Mouse (Mus musculus) midbrain, embryonic 14.5 days (tissue): ENCODE measurements around the gene Plppr1. TPM values are rescaled to one million over a fixed set of nuclear protein-coding genes. Genes with fewer than 3 reads are reported as not detected.
"Not testable (repeated sequence)": the region's sequence is repeated elsewhere in the genome, so short reads cannot be mapped to it uniquely, and the experiment has no call there.

Source experiments
- ATAC-seq: fragments of 200-750 bp; cut with Nextera tagmentation; 2 replicates; pipeline ENCODE4 v1.8.0; 2017; ENCODE audit warnings: moderate number of reproducible peaks, moderate library complexity; ENCODE audit not compliant: low FRiP score, low TSS enrichment
- DNase-seq: peaks from one replicate; pipeline ENCODE4 v3.0.0-alpha.2; 2015
- H3K27ac ChIP-seq: fragments of 300-500 bp; sonication (generic); replicated peaks from 2 replicates; pipeline ENCODE4 v1.5.1; 2014; ENCODE audit warnings: mild to moderate bottlenecking, low read depth, low read length, moderate library complexity
- H3K27me3 ChIP-seq: fragments of 300-500 bp; sonication (generic); 2 replicates; pipeline ENCODE4 v1.6.1; 2014; ENCODE audit warnings: low read length, control low read depth, mixed read lengths; ENCODE audit not compliant: control insufficient read depth, insufficient read depth
- H3K36me3 ChIP-seq: fragments of 300-500 bp; sonication (generic); 2 replicates; pipeline ENCODE4 v1.6.1; 2014; ENCODE audit warnings: low read length, control low read depth; ENCODE audit not compliant: control insufficient read depth, insufficient read depth
- H3K4me1 ChIP-seq: fragments of 300-500 bp; sonication (generic); 2 replicates; pipeline ENCODE4 v1.6.1; 2014; ENCODE audit warnings: mild to moderate bottlenecking, antibody characterized with exemption, low read length, control low read depth; ENCODE audit not compliant: control insufficient read depth, insufficient read depth
- H3K4me2 ChIP-seq: fragments of 300-500 bp; sonication (generic); 2 replicates; pipeline ENCODE4 v1.6.1; 2014; ENCODE audit warnings: mild to moderate bottlenecking, low read length, moderate library complexity
- H3K4me3 ChIP-seq: fragments of 300-500 bp; sonication (generic); replicated peaks from 2 replicates; pipeline ENCODE4 v1.5.1; 2014; ENCODE audit warnings: low read depth, low read length
- H3K9ac ChIP-seq: fragments of 300-500 bp; sonication (generic); replicated peaks from 2 replicates; pipeline ENCODE4 v1.6.1; 2014; ENCODE audit warnings: mild to moderate bottlenecking, low read length, moderate library complexity
- H3K9me3 ChIP-seq: fragments of 300-500 bp; sonication (generic); 2 replicates; pipeline ENCODE4 v1.6.1; 2016; ENCODE audit warnings: low read length, control low read depth, mixed read lengths; ENCODE audit not compliant: control insufficient read depth
- WGBS: fragments of 180-500 bp; shearing (Covaris S2); extraction: QIAGEN DNeasy Blood & Tissue Kit; methylation state at CpG from one replicate; pipeline ENCODE4 v1.1.7; 2014; 5-methylcytosine and 5-hydroxymethylcytosine counted together
- polyA plus RNA-seq: library from polyadenylated mRNA; unstranded; fragments of >200 nt; fragmentation: Nextera tagmentation; extraction: Ambion mirVana; gene quantifications from 2 replicates; pipeline ENCODE4 v1.2.1, GENCODE M21; 2014

Plppr1 gene
- polyA plus RNA-seq, 1 experiment from 2014 or later: 60.8 TPM

GRCm38 (mm10) chr4:49278515-49278914, 219.4 kb downstream of the Plppr1 start:
- ATAC-seq (peak; percentile 60; the same call in 1 of the 2 replicates), DNase-seq (no peak)
- Histone ChIP-seq H3K4me1 (no peaks in the 10 kb centered on the region), H3K9me3 (no peaks in the 10 kb centered on the region), H3K4me2 (no peak overlapping the region), H3K9ac (no peak overlapping the region), H3K27ac (no peak overlapping the region), H3K36me3 (no peaks in the 10 kb centered on the region), H3K27me3 (no peaks in the 10 kb centered on the region), H3K4me3 (no peak overlapping the region)
- 87% methylated on average over 5 of the region's 5 CpGs for WGBS

- Histone ChIP-seq H3K9me3 (no peaks in the 10 kb centered on the region), H3K36me3 (no peaks in the 10 kb centered on the region), H3K4me1 (peaks cover 10% of the 10 kb centered on the region; the same call in 1 of the 2 replicates), H3K4me3 (no peak overlapping the region), H3K27ac (0 out of 2 replicates have a peak overlapping the region, but pooled peaks have one; percentile 53), H3K27me3 (no peaks in the 10 kb centered on the region), H3K4me2 (no peak overlapping the region), H3K9ac (no peak overlapping the region)
- ATAC-seq (no peak), DNase-seq (peak; percentile 17)
- WGBS: 65% methylated on average over 13 of the region's 15 CpGs
Measured at GRCm38 (mm10) chr4:49284692-49285291, 225.7 kb downstream of the Plppr1 start.

- H3K4me3 ChIP-seq: no peak overlapping the region
- peaks cover 10% of the 10 kb centered on the region; the same call in 1 of the 2 replicates for H3K4me1 ChIP-seq
- 0 out of 2 replicates have a peak overlapping the region, but pooled peaks have one; percentile 21 for H3K4me2 ChIP-seq
- H3K9me3 ChIP-seq: no peaks in the 10 kb centered on the region
- H3K36me3 ChIP-seq: no peaks in the 10 kb centered on the region
- ATAC-seq (peak; percentile 57; the same call in 1 of the 2 replicates), DNase-seq (peak; percentile 57)
- 59% methylated on average over 15 of the region's 15 CpGs for WGBS
- peak overlapping the region; percentile 53 for H3K27ac ChIP-seq
- H3K9ac ChIP-seq: no peak overlapping the region
- H3K27me3 ChIP-seq: no peaks in the 10 kb centered on the region
Measured at GRCm38 (mm10) chr4:49285340-49286196, 226.5 kb downstream of the Plppr1 start.

- Histone ChIP-seq H3K9ac (no peak overlapping the region), H3K4me1 (peaks cover 10% of the 10 kb centered on the region; the same call in 1 of the 2 replicates), H3K9me3 (no peaks in the 10 kb centered on the region), H3K27ac (peak overlapping the region; percentile 53), H3K4me3 (no peak overlapping the region), H3K4me2 (no peak overlapping the region), H3K36me3 (no peaks in the 10 kb centered on the region), H3K27me3 (no peaks in the 10 kb centered on the region)
- no peak for ATAC-seq
- WGBS: 67% methylated on average over 4 of the region's 4 CpGs
- no peak for DNase-seq
Measured at GRCm38 (mm10) chr4:49286197-49286492, 227.1 kb downstream of the Plppr1 start.

GRCm38 (mm10) chr4:49296434-49296833, 237.4 kb downstream of the Plppr1 start:
- Histone ChIP-seq H3K27ac (no peak overlapping the region), H3K9me3 (no peaks in the 10 kb centered on the region), H3K27me3 (no peaks in the 10 kb centered on the region), H3K4me2 (no peak overlapping the region), H3K9ac (no peak overlapping the region), H3K4me1 (no peaks in the 10 kb centered on the region), H3K36me3 (no peaks in the 10 kb centered on the region), H3K4me3 (no peak overlapping the region)
- 66% methylated on average over 1 of the region's 1 CpGs for WGBS
- DNase-seq (no peak), ATAC-seq (no peak)

GRCm38 (mm10) chr4:49299576-49299975, 240.5 kb downstream of the Plppr1 start:
- WGBS: 57% methylated on average over 1 of the region's 1 CpGs
- peak; percentile 24 for DNase-seq

GRCm38 (mm10) chr4:49321903-49322635, 263.0 kb downstream of the Plppr1 start:
- H3K4me3 ChIP-seq: no peak overlapping the region
- H3K9me3 ChIP-seq: no peaks in the 10 kb centered on the region
- H3K4me1 ChIP-seq: no peaks in the 10 kb centered on the region
- H3K36me3 ChIP-seq: no peaks in the 10 kb centered on the region
- H3K27me3 ChIP-seq: no peaks in the 10 kb centered on the region
- no peak overlapping the region for H3K4me2 ChIP-seq
- WGBS: 54% methylated on average over 6 of the region's 6 CpGs
- no peak overlapping the region for H3K9ac ChIP-seq
- H3K27ac ChIP-seq: no peak overlapping the region
- DNase-seq: peak; percentile 81
- peak; percentile 67 for ATAC-seq

More at GRCm38 (mm10) chr4:49299576-49299975, 240.5 kb downstream of the Plppr1 start:
- Histone ChIP-seq H3K27ac (no peak overlapping the region), H3K27me3 (no peaks in the 10 kb centered on the region), H3K9ac (no peak overlapping the region), H3K4me1 (no peaks in the 10 kb centered on the region), H3K4me2 (no peak overlapping the region), H3K9me3 (no peaks in the 10 kb centered on the region), H3K36me3 (no peaks in the 10 kb centered on the region), H3K4me3 (no peak overlapping the region)
- ATAC-seq: no peak

GRCm38 (mm10) chr4:49337949-49338348, 278.9 kb downstream of the Plppr1 start:
- not testable (repeated sequence) for H3K4me2 ChIP-seq, H3K27me3 ChIP-seq, DNase-seq, ATAC-seq, H3K9me3 ChIP-seq, H3K9ac ChIP-seq, H3K27ac ChIP-seq, H3K4me1 ChIP-seq, H3K4me3 ChIP-seq, H3K36me3 ChIP-seq
- 91% methylated on average over 3 of the region's 4 CpGs for WGBS
